Mouse (Mus musculus) inflammation-experienced regulatory T-cells, adult 6 months (primary cell): ENCODE measurements at regions not wholly inside any gene's neighbourhood (a gene's known extent, or its start where the extent isn't known, plus 50 kb on each side); places are given as distances from the start of the nearest gene placed in this dataset.

Source experiments
- ATAC-seq: one replicate; pipeline ENCODE4 v1.8.0; 2017

DNA sequence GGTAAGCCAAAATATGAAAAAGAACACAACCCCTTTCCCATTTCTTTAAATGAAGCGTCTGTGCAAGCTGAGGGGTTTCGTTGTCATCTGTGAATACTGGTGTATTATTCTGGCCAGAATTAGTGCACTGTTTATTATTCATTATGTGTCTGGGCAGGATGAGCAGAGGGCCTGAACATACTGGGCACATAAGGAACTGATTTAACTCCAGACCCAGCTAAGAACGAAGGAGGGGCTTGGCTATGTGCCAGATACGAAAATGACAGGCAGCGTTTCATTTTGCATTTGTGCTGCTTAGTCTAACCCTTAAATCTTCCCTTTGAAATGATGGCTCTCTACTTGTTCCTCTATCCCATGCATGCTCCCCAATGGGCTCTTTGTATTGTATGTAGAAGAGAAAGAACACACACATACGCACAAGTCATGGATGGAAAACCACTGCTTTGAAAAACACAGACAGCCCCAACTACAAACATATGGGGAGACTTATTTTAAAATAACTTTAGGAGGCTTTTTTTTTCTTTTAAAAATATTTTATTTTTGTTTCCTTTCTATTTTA lies 213.4 kb upstream of the Dcn start:
- no peak for ATAC-seq

DNA sequence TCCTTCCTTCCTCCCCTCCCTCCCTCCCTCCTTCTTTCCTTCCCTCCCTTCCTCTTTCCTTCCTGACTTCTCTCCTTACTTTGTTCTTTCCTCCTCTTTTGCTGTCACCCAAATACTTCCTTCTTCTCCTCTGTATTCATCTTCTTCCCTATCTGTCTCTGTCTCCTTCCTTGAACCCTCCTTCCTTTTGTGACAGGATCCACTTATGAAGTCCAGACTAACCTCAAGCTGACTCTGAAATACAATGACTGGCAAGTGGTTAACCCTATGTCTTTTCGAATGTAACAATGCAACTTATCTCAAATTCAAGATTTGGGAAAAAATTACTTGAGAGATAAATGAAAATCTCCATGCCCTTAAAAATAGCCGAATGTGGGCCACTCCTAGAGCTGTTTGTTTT lies 197.0 kb upstream of the Dcn start:
- ATAC-seq, result no peak

DNA sequence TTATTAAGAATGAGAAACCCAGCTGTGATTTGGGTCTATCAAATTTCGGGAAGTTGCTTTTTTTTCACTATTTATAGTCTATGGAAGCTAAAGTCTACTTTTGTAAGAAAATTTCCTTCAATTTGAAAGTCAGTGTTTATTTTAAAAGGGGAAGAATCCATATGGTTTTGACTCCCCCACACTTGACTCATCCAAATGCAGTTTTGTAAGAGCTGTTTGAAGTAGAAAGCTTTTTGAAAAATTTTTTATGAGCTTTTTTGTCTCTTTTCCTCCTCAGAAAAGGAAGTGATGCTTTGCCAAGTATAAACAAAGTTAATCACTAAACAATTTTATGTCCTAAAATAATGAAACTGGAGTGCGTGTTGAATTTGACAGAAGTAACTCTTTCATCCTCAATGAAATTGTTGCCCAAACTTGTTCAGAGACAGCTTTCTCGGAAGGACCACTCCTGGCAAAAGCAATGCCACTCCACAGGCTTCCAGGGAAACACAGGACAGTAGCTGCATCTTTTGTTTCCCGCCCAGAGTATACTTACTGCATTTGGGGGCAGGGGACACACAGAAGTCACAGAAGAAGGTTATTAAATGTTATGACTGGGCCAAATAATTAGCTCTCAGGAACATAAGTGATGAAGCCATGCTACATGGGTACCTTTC lies 196.4 kb upstream of the Dcn start:
- no peak for ATAC-seq

DNA sequence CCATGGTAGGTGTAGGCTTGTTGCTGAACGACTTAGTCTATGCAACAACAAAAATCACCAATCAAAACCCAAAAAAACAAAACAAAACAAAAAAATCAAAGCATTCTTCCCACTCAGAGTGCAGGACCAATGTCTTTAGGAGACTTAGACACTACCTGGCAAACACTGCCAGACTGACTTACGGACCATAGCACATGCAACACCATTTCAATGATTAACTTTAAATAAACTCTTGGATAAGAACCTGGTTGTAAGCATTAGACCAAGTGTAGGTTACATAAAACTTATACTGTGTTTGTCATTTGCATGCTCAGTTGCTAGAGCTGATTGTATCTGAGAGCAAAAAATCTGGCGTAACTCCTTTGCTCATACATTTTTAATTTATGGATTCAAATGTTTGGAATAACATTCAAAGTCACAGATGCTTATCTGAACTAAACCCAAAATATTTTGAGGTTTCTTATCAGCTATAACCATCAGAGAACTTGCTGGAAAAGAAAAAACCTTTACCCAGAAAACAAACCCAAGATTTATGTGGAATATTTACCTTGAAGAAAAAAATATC lies 174.5 kb upstream of the Dcn start:
- no peak for ATAC-seq

DNA sequence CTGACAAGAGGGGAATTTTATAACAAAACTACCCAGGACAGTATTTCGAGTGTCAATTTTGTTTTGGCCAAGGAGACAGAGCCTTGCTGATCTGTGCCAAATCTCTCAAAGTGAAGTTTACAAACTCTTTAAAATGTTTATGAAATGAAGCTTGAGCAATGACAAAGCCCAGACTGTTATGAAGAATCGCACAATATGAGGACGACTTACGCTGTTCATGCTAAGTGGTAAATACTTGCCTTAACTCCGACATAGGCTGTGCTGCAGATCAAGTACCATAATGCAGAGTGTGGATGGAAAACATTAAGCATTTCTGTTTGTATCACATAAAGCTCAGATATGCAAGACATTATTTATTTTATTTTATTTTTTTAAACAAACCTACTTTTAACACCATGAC lies 169.8 kb upstream of the Dcn start:
- no peak for ATAC-seq

DNA sequence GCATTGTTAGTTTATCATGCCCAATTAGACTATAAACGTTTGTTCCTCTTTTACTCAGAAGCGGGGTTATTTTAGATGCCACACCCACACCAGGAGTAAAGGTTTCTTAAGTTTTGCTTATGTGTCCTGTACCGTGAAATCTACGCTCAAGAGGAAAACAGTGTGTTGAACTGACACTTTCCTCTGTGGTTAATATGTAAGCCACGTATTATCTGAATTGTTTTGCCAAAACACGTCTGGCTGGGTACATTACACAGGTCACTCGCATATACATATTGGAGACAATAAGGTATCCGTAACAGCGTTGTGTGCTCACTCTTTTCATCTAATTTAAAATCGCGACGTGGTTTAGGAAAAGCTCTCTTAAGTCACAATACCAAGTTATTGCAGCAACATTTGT lies 166.9 kb upstream of the Dcn start:
- ATAC-seq, result no peak

DNA sequence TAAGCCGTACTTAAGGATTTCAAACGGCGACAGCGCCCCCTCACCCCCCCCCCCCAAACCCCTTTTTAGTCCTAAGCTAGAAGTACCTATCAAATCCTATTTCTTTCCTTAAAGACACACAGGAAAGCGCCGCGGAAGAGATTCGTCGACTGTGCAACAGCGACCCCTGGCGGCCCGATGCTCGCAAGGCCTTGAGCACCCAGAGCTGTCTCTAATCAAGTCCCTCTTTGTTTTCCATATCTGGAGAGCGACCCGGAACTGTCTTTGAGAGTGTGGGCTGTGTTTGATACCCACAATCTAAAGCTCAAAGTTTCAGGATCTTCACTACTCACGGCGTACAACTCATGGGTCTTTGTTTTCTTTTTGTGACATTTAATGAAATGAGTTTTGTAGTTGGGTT lies 166.4 kb upstream of the Dcn start:
- ATAC-seq, result peak; percentile 70

DNA sequence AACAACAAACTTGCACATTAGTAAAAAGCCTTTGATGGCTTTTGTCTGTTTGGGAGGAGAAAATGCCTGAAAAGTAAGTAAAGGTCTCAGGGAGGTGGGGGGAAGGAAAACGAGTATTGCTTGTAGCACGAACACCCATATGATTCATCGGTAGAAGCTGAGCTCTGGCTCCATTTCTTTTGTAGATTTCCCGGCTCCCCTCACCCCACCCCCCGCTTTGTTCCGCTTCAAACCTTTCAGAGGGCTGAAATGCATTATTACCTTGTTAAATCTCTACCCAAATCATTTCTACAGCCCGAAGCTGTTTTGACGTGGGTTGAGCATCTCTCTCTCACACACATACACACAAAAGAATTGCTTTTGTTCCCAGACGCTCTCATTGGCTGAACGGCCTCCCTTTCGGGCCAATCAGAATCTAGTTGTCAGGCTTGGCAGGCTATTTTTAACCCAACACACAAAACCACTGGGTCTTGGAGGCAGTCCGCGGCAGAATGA lies 166.0 kb upstream of the Dcn start:
- peak; percentile 95 for ATAC-seq

DNA sequence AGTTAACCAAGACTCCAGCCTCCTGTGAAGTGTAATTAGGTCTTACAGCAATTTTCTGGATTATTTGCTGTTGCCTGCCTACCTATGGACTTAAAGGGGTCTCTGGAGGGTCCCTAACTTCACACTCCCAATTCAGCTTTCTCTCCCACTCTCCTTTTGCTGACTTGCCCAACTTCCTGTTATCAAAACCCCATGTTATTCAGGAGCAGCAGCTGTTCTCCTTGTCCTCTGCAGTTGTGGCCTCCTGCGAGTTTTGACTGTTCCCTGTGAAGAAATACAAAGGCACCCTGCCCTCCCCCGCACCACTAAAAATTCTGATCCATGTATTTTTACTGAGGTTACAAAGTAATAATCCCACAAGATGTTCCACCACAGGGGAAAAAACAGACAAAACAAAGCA lies 146.8 kb upstream of the Dcn start:
- ATAC-seq, result no peak

DNA sequence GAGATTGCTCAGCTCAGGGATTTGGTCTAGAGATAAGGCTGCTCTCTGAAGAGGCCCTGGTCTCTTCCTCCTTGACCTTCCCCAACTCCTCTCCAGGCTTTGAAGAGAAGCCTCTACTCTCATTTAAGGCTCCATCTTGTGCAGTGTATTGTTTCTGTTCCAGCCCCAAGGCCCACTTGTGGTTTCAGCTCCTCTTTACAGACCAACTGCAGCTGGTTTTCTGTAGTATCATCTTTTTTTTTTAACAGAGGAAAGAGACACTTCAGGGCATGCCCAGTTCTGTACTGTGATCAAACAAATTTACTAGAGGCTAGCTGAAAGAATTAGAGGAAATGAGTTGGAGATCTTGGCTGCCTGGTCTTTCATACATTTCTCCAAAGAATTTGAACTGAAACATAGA lies 145.4 kb upstream of the Dcn start:
- peak; percentile 29 for ATAC-seq

DNA sequence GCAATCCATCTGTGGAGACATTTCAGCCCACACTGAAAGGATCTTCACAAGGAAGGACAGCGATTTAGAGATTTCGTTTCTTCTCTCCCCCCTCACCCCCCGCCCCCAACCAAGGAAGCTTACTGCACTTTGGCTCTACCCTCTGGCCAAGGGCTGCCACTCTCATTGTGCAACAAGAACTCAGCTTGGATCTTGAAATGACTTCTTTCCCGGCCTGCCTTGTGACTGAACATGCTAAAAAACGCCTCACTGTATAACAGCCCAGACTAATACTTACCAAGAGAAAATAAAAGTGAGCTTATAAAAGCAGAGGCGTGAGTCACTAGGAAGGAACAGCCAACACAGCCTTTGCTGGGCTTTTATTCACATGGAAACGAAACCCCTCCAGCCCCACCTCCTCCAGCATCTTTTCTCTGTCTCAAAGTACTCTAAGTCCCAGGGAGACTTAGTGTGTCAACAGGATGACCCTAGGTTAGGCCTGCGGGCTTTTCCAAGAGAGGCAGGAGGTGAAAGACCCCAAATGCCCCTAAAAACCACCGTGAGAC lies 144.7 kb upstream of the Dcn start:
- ATAC-seq, result no peak

DNA sequence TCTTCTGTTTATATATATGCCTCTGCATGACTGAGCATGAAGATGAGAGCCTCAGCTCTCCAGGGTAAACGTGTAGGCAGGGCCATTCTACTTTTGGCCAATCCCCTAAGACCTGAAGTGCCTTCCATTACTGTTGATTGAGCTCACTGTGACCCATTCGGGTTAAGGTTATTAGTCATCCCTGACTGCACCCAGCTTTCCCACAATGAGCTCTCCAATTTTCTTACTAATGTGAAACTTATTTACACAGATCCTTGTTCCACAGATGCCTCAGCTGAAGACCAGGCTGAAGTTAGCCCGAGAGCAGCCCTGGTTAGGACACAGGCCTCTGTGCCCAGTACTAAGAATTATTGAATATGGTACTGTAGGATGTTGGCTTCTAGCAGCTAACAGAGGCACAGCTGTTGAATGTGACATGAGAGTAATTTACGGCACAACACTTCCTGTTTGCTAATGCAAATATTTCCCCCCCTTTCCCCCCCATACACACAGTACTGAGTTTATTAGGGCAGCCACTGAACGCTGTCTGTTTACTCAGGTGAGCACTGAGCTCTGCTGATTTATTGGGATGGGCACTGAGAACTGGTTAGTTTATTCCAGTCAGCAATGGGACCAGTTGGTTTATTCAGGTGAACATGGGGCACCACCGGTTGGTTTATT lies 141.2 kb upstream of the Dcn start:
- no peak for ATAC-seq

DNA sequence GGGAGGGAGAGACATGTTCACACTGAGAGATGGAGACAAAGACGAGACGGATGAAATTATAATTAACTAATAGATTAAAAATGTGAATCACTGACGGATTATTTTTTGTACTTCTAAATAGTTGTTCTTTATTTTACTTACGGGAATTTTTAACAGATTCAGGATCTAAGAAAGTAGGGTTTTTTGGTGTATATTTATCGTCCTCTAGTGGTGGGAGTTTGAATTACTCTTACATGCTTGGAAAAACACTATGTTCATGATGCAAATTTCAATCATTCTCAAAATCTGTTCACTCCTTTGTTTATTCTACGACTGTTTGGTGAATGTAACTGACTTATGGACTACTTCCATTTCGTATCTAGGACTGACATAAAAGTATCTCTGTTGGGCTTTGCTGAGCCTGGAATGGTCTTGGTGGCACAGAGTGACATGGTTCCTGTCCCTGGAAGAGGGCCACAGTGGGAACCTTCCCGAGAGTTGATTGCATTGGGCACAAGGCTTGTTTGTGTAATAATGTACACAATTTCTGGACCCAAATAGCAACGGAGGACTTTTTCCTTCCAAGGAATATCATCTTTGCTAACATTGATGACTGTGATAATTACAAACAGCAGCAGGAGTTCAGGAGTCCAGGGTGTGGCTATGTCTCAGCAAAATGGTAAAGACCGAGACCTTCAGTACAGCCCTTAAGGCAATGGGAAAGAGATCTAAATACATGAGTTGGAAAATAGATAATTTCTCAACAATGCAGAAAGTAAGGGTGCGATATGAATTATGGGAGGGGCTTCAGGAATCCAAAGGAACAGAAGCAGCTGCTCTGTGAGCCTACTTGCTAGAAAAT lies 139.3 kb upstream of the Dcn start:
- no peak for ATAC-seq

DNA sequence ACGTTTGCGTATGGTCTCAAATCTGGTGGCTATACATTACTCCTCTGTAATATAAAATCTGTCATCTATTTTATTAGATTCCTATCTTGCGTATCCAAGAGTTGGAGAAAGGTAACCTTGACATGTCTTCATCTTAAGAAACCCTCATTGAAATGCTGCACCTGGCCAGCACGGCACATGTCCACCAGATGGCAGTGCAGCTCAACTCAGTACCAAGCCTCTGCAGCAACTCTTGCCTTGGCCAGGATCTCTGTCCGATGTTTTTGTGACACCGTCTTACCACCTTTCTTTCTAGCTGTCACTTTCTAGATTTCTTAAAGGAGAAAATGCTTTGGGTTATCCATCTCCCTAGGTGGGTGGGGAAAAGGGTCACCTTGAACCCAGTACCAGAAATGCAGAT lies 134.1 kb upstream of the Dcn start:
- peak; percentile 76 for ATAC-seq

DNA sequence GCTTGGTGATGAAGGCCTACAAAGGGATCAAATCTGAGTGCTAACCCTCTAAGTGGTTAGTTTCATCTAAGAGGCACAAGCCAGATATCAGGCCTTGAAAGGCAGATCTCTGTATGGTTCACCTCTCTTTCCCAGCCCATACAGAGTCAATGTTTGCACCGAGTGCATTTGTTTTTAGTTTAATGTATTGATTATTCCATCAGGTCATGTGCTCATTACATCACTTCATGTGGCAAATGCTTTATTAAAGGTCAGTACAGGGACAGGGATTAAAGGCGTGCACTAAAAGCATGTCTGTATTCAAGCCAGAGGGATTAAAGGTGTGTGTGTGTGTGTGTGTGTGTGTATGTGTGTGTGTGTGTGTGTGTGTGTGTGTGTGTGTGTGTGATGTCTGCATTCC lies 132.5 kb upstream of the Dcn start:
- ATAC-seq, result no peak

DNA sequence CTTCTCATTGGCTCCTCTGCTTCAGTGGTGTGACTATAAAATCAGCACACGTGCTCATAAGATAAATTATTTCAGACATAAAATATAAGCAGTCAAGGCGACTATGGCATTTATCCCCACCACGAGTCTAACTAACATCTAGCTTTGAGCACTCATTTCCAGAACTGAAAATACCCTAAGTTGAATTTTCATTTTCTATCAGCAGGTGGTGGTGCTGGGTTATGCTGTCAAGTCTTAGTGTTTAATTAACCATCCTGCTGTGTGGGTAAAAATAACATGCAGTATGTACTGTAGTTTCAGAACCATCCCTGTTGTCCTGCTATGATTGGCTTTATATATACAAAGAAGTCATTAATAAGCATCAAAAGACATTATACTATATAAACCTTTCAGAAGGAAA lies 110.8 kb upstream of the Dcn start:
- no peak for ATAC-seq

DNA sequence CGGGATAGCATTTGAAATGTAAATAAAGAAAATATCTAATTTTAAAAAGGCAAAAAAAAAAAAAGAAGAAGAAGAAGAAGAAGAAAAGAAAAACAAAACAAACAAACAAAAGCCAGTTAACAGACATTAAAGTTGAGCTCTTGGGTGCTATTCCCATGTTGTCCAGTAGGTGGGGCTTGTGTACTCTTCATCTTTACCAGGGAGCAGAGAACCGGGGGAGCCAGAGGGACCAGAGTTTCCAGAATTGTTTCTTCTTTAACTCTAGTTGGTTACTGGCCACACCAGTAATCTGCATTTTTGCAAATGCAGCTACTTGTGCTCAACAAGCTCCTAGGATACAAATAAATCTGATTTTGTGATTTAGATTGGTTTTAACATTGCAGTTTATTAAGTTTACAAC lies 103.6 kb upstream of the Dcn start:
- no peak for ATAC-seq

DNA sequence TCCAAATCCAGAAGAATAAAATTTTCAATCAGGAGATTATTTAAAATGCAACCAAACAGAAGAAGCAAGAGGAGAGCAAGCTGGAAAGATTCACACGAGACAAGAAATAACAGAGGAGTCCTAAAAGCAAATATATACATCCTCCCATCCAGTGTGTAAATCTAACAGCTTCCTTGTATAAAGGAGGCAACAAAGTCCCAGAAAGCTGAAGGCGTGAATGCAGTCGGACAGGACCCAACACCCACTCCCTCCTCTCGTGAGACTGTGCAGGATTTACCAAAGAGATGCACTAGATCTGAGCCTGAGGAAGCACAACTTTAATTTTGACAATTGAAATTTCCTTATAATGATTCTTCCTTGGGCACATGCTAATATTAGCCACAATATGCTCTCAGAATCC lies 103.0 kb upstream of the Dcn start:
- ATAC-seq, result no peak

DNA sequence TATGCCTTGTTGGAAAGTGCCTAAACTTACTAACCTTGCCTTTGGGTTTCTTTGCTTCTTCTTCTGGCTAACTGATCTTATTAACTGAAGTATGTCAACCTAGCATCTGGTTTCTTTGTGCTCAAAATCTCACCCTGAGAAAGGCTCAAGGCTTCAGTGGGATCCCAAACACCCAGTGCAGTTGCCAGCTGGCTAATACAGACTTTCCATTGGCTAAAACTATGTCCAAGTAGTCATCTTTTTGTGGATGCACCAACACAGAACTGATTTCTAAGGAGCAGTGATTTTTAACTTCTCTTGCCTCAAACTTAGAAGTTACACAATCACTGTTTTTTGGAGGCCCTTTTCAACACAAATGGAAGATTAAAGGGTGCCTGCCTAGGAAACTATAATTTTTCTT lies 97.8 kb upstream of the Dcn start:
- no peak for ATAC-seq

DNA sequence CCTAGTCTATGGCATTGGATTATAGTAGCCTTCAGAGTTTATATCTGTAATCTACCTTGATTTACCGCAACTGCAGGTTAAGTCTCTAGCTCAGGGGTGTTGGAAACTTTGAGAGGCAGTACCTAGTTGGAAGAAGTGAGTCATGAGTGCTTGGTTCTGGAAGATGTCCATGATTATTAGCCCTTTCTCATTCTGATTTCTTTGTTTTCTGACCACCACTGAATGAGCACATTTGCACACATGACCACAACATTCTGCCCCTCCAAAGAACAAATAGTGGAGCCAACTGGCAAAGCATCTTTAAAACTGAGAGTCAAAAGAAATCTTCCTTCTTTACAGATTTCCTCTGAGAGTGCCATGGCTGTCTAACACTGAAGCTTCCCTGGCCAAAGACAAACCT lies 95.5 kb upstream of the Dcn start:
- ATAC-seq, result no peak

DNA sequence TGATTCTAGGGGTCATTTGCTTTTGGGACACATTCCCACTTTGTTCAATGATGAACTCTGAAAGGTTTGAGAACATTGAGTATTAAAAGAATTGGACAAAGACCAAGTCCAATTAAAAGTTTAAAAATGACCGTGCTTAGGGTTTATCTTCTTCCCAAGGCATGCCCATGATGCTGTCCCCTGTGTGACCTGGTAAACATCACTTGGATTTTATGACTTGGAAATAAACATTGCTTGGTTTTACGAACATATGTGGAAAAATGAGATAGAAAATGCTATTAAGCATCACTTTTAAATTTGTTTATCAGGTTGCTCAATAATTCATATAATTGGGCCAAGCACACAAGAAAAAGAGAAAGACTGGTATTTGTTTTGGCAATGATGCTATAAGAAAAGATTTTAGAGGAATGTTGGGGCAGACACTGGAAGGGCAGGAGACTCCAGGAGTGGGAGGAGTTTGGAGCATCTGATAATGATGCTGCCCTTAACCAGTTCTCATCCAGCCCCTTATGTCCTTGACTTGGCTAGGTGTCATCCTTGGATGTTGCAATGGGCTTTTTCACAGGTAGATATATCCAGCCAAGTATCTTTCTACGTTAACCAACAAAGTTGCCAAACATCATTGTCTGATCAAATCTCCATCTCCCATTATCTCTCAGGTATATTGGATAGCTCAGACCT lies 92.1 kb upstream of the Dcn start:
- no peak for ATAC-seq
